Mouse (Mus musculus) frontal cortex, postnatal 14 days (tissue): ENCODE results near the gene Cntnap1.
A peak's percentile ranks its signal among the peaks of the same experiment; 100 is the strongest.

Experiments
- DNase-seq, 2 experiments: peaks; one replicate each; pipeline ENCODE4 v3.0.0; 2022; ENCODE audit warnings: low spot score in 2 of 2

Cntnap1 gene

DNA sequence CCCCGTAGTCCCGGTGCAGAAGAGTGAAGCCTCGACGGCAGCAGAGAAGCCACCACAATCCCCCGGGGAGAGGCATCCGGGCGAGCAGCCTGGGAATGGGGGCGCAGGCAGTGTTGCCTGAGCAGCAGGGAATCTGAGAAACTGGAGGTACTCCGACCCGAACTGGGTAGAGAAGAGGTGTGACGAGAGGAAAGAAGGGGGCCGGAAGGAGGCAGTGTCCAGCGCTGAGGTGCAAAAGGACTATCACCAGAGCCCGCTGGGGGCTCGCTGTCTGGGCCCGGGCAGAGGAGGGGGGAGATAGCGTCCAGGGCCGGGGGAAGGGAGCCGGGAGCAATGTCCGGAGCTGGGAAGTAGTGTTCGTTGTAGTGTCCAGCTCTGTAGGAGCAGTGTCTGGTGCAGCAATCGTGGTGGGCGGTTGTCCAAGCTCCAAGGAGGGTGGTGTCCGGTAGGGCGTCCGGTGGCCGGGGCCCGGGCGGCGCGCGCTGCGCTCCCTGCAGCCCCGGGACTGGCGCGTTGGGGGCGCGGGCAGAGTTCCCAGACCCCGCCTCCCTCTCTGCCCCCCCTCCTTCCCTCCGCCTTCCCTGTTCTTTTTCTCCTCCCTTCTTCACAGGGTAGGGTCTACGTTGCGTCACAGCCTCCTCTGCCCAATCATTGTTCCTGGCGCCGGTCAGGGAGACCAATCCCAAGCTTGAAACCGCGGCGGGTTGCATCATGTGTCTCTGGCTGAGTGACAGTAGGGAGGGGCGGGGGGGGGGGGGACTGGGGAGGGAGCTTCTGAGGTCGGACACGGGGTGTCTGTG lies 688 bp downstream of the Cntnap1 start, which contains the start of gene Plekhh3:
Gene Plekhh3 (minus strand): TSS at position 541 of the 800 bp plus-strand sequence.
- peak; percentile 91 to 96 for DNase-seq

DNA sequence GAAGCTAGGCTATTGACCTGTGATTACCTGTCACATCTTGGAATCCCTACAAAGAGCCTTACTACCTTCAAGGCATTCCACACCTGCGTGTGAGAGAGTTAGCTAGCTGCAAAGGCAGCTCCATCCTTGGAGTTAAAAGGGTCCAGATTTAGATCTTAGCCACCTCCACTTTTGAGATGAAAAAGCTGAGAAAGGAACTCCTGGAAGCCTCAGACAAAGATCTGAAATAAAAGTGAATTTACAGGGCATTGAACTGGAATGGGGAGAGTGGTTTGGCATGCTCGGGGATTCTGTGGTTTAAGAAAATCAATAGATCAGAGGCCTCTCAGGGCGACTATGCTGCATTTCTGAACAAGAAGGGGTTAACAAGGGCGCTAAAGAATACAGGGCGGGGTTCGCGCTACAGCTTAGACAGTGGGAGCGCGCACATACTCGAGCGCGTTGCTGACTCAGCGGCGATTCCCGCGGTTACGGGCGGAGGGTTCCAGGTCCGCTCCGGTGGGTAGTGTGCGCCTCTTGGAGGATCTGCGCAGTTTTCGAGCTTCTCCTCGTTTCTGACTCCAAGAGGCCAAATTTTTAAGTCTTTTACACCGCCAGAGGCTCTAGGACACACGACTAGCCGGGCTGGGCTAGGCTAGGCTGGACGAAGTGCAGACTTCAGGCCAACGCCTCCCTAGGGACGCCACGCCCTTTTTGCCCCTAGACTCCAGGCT lies 1.6 kb downstream of the Cntnap1 start:
- DNase-seq: peak in 1 of 2 experiments; percentile 69

DNA sequence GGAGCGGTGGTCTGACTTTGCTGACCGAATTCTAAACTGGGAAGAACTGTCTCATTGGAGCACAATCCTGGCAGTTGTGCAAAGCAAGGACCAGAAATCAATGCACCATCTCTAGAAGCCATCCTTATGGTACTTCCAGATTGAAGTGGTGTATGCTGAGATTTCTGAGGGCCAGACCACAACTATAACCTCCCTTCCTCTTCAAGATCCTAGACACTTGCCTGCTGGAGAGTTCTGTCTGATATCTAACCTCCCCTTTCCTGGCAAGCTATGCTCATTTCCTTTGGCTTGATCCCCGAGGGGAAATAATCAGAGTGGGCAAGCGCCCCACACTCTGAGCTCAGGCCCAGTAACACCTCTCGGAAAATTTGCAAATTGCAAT lies 2.1 kb downstream of the Cntnap1 start:
- no peak for DNase-seq

- DNase-seq: no peak
These were observed 2.8 kb downstream of the Cntnap1 start for GRCm38 (mm10) chr11:101173112-101173511.

DNA sequence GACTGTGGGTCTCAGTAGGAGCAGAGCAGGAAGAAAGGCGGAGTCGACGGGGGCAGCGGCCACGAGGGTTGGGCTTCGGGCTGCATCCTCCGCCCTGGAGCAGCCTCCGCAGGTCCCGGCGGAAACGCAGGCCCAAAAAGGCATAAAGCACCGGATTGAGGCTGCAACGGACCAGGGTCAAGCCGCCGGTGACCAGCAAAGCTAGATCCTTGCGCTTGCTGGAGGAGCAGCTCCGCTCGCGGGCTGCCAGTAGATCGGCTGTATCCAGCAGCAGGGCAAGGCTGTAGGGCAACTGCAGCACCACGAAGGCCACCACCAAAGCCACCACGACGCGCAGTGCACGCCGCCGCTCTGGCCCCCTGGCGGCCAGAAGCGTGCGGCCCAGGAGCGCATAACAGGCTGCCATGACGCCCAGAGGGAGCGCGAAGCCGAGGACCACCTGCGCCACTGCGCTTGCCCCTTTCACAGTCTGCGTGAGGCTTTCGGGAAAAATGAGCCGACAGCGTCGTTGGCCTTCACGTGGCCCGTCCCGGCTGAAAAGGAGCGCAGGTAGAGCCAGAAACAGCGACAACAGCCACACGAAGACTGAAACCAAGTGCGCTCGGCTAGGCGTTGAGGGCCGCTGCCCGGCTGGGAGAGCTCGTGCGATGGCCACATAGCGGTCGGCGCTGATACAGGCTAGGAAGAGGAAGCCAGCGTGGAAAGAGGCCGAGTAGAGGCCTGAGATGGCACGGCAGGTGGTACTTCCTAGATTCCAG lies 3.5 kb downstream of the Cntnap1 start:
- peak in 1 of 2 experiments; percentile 62 for DNase-seq

DNA sequence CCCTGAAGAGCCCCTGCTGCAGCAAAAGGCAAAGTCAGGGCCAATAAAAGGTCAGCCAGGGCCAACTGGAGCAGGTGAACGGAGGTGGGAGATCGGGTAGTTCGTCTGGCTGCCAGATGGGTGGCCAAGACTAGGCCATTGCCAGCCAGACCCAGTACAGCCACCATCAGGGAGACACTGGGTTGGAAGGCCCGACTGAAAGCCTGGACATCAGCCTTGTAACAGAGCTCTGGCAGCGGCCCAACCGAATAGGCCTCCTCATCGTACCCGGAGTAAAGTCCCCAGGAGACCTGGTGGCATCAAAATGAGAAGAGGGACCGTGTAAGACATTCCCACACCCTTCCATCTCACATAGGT lies 4.0 kb downstream of the Cntnap1 start:
- DNase-seq: no peak

DNA sequence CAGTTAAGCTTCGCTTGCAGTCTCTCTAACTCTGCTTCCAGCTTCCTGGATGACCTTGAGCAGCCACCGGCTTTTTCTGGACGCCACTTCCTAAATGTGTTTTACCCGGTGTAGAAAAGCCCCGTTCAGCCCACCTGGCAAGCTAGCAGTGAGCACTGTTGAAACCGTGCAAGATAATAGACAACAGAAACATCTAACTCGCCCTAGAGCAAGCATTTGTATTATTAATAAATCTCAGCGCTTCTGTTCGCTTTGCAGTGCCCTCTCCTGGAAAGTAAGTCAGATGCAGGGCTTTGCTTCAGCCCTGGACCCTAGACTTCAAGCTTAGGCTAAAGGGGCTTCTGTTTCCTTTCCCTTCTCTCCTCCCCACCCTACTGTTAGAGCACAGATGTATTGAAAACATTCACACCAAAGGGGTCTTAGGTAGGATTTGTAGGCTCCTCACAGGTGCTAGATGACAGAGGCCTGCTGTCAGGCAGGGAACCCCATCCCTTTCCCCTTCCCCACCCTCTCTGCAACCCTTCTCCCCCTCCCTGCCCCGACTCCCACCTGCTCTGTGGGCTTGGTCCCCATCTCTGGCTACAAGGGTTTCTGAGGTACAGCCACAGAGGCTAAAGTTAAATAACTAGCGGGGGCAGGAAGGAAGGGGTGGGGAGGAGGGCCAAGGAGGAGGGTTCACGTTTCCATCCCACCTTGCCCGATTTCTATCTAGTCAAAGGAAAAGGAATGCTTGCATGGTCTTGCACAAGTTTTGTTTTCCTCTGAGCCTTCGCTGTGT lies 4.7 kb downstream of the Cntnap1 start, which contains the start of gene Ccr10:
Gene Ccr10 (minus strand): TSS at position 593 of the 778 bp plus-strand sequence.
- no peak for DNase-seq

- DNase-seq: no peak
These were observed 5.4 kb downstream of the Cntnap1 start for GRCm38 (mm10) chr11:101175636-101176116.

- DNase-seq: no peak
These were observed 5.9 kb downstream of the Cntnap1 start for GRCm38 (mm10) chr11:101176117-101176691.

DNA sequence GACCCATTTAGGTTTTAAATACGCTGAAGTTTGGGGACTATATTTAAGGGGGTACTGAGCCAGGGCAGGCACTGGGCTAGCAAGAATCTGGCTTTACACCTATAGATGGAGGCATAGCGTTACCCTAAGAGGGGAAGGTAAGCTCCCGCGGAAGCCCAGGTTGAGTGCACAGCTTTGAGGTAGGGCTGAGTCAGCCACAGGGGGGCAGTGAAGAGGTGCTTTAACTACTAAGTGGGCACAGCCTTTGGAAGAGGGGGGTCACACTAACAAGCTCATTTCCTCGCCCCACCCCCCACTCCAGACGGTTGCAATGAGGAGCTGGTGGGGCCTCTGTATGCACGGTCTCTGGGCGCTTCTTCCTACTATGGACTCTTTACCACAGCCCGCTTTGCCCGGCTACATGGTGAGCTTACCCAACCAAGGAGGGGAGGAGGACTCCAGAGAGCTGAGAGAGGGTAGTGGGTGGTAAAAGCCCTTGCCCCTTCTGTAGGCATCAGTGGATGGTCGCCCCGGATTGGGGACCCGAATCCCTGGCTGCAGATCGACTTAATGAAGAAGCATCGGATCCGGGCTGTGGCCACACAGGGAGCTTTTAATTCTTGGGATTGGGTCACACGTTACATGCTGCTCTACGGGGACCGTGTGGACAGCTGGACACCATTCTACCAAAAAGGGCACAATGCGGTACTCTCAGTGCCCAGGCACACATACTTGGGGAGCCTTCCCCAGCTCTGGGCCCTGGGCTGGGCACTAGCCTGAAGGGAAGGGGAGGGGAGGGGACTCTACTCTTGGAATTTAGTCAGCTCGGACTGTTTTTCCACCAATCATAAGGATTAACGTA lies 6.8 kb downstream of the Cntnap1 start:
- peak in 1 of 2 experiments; percentile 64 for DNase-seq

- DNase-seq: no peak
These were observed 8.0 kb downstream of the Cntnap1 start for GRCm38 (mm10) chr11:101178061-101179058.

- DNase-seq: no peak
These were observed 9.0 kb downstream of the Cntnap1 start for GRCm38 (mm10) chr11:101179306-101179705.

- no peak for DNase-seq
These were observed 9.9 kb downstream of the Cntnap1 start for GRCm38 (mm10) chr11:101180261-101180660.

GRCm38 (mm10) chr11:101180846-101181740 lies 10.8 kb downstream of the Cntnap1 start:
- DNase-seq: no peak

- no peak for DNase-seq
These were observed 11.6 kb downstream of the Cntnap1 start for GRCm38 (mm10) chr11:101181961-101182360.

GRCm38 (mm10) chr11:101182771-101183517 lies 12.6 kb downstream of the Cntnap1 start:
- no peak for DNase-seq

GRCm38 (mm10) chr11:101184984-101185383 lies 14.7 kb downstream of the Cntnap1 start:
- DNase-seq: no peak
